ENCODE assay signal across 25 mouse cellular contexts in genomic region chr2:59987521-59987920, GRCm38 (mm10).
DNase-seq lines count a peak whose midpoint lies in the region; ATAC-seq lines count a peak whose summit lies in the region.
"Had no signal": no experiment of that assay in that cellular context is flagged by ENCODE, and none has a peak within 500 bp of the region (broad histone marks: within the 10 kb centered on the region; RNA-seq: fewer than 3 reads in every experiment).

No protein-coding gene starts in this region.

- DNase-seq in heart, embryonic 10.5 days (ENCODE audit: low spot score), result no peak
- DNase-seq in heart, adult 8-10 months (ENCODE audit: low spot score), result no peak
- peak; percentile 67 for DNase-seq in embryo, embryonic 11 days
- DNase-seq in adrenal gland, postnatal 36 days, result no peak
- no peak for DNase-seq in layer of hippocampus, adult 18-20 months (ENCODE audit: low spot score in 2 of 2)
- no peak for DNase-seq in frontal cortex, postnatal 36 days (ENCODE audit: low spot score in 2 of 2)
- DNase-seq: adrenal gland, postnatal 25 days; cerebellum, adult 11 months; cerebellum, adult 9-11 months; gastrocnemius, postnatal 36 days; kidney, postnatal 36 days; lung, adult 2 months; right cerebral cortex, adult 18-20 months; thymus, adult 18-20 months; thymus, postnatal 36 days had no signal

- no peak overlapping the region for H3K9ac ChIP-seq in embryonic facial prominence, embryonic 13.5 days
- no peak overlapping the region for H3K9ac ChIP-seq in limb, embryonic 12.5 days (replicated peaks)
- H3K9ac ChIP-seq: kidney, embryonic 15.5 days; liver, embryonic 12.5 days had no signal

- no peak for ATAC-seq in embryonic facial prominence, embryonic 13.5 days (ENCODE audit: insufficient number of reproducible peaks, insufficient read depth, low FRiP score, low TSS enrichment, low read depth)
- ATAC-seq in limb, embryonic 12.5 days (ENCODE audit: insufficient number of reproducible peaks, insufficient read depth, low FRiP score, low TSS enrichment, low read depth), result peak; percentile 63; the same call in 1 of the 2 replicates
- ATAC-seq: CD4-positive, CD25-positive, alpha-beta regulatory T cell, adult 4 months; forebrain, embryonic 14.5 days; hindbrain, embryonic 16.5 days; intestine, postnatal 0 days; liver, embryonic 12.5 days; midbrain, embryonic 16.5 days had no signal

- peaks cover 31% of the 10 kb centered on the region for H3K4me1 ChIP-seq in heart, embryonic 10.5 days
- peaks cover 22% of the 10 kb centered on the region for H3K4me1 ChIP-seq in embryonic facial prominence, embryonic 13.5 days
- peaks cover 30% of the 10 kb centered on the region for H3K4me1 ChIP-seq in limb, embryonic 12.5 days (replicated peaks)

- H3K27me3 ChIP-seq in heart, embryonic 10.5 days (ENCODE audit: insufficient read depth, poor library complexity, severe bottlenecking), result no peaks in the 10 kb centered on the region
- no peaks in the 10 kb centered on the region for H3K27me3 ChIP-seq in embryonic facial prominence, embryonic 13.5 days
- no peaks in the 10 kb centered on the region for H3K27me3 ChIP-seq in limb, embryonic 12.5 days
- H3K27me3 ChIP-seq: kidney, embryonic 15.5 days; liver, embryonic 12.5 days had no signal

- H3K9me3 ChIP-seq in heart, embryonic 10.5 days, result no peaks in the 10 kb centered on the region
- H3K9me3 ChIP-seq in embryonic facial prominence, embryonic 13.5 days, result no peaks in the 10 kb centered on the region
- H3K9me3 ChIP-seq in limb, embryonic 12.5 days, result no peaks in the 10 kb centered on the region
- H3K9me3 ChIP-seq: kidney, embryonic 15.5 days; liver, embryonic 12.5 days had no signal

- H3K27ac ChIP-seq in heart, embryonic 10.5 days, result peak overlapping the region; percentile 7; the same call in 1 of the 2 replicates
- H3K27ac ChIP-seq in embryonic facial prominence, embryonic 13.5 days, result peak overlapping the region; percentile 48; the same call in 1 of the 2 replicates
- 0 out of 2 replicates have a peak overlapping the region, but pooled peaks have one; percentile 25 for H3K27ac ChIP-seq in limb, embryonic 12.5 days
- H3K27ac ChIP-seq: kidney, embryonic 15.5 days; liver, embryonic 12.5 days had no signal

- no peak overlapping the region for H3K4me3 ChIP-seq in heart, embryonic 10.5 days
- H3K4me3 ChIP-seq in embryonic facial prominence, embryonic 13.5 days, result no peak overlapping the region
- no peak overlapping the region for H3K4me3 ChIP-seq in limb, embryonic 12.5 days (replicated peaks)
- H3K4me3 ChIP-seq: kidney, embryonic 15.5 days; liver, embryonic 12.5 days; myocyte had no signal

- no peak overlapping the region for H3K4me2 ChIP-seq in embryonic facial prominence, embryonic 13.5 days
- H3K4me2 ChIP-seq in limb, embryonic 12.5 days, result peak overlapping the region; percentile 21; the same call in 1 of the 2 replicates
- H3K4me2 ChIP-seq: kidney, embryonic 15.5 days; liver, embryonic 12.5 days had no signal

- 26% methylated on average over 6 of the region's 6 CpGs for WGBS in heart, embryonic 10.5 days
- 25% methylated on average over 6 of the region's 6 CpGs for WGBS in embryonic facial prominence, embryonic 13.5 days
- WGBS in limb, embryonic 12.5 days, result 13% methylated on average over 6 of the region's 6 CpGs

- no peaks in the 10 kb centered on the region for H3K36me3 ChIP-seq in heart, embryonic 10.5 days
- H3K36me3 ChIP-seq in embryonic facial prominence, embryonic 13.5 days, result peaks cover 10% of the 10 kb centered on the region; the same call in 1 of the 2 replicates
- H3K36me3 ChIP-seq in limb, embryonic 12.5 days, result peaks cover 8% of the 10 kb centered on the region; the same call in 1 of the 2 replicates
- H3K36me3 ChIP-seq: liver, embryonic 12.5 days had no signal
